Mouse (Mus musculus): ENCODE results near the gene Tomm34.
"Not testable (repeated sequence)": the region's sequence is repeated elsewhere in the genome, so short reads cannot be mapped to it uniquely, and the experiment has no call there.

Tomm34 gene

DNA sequence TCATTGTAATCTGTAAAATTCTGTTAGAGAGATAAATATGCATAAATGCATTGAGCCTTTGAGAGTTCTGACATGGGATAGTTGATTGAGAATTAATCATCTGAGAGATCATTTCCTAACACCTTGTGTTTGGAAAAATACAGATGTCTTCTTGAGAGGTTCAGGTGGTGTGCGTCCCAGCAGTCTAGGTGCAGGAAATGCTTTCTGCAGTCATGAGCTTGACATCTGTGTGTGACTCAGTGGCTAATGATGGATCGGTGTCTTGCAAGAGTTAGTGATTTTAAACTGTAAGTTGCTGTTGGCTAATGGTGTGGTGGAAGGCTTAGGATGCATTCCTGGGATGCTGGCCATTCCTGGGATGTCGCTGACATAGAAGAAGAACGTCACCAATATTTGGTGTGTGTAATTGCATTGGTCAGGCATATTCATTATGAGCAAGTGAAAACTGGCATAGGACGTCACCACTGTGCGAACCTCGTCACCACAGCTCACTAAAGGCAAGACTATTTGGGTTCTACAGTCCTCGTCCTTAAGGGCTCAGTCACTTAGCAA, 6.0 kb upstream of the Tomm34 start:
- peak; percentile 64 for DNase-seq (ENCODE audit: inconsistent ontology term)

DNA sequence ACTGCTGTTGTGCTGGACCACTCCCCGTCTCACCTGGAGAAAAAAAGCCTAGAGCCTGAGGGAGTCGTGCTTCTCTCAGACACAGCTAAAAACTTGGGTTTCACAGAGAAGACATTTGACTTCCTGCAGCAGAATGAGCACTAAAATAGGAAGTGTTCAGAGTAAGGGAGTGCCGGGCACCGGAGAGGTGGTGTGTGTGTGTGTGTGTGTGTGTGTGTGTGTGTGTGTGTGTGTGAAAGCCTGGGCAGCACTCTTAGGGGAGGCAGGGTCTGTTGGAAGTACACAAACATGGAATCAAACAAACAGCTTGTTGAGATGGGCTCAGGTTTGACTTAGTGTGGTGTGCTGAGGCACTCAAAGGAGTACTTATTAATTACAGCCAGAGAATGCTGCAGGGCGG, 4.1 kb upstream of the Tomm34 start:
- DNase-seq (ENCODE audit: inconsistent ontology term): no peak

DNA sequence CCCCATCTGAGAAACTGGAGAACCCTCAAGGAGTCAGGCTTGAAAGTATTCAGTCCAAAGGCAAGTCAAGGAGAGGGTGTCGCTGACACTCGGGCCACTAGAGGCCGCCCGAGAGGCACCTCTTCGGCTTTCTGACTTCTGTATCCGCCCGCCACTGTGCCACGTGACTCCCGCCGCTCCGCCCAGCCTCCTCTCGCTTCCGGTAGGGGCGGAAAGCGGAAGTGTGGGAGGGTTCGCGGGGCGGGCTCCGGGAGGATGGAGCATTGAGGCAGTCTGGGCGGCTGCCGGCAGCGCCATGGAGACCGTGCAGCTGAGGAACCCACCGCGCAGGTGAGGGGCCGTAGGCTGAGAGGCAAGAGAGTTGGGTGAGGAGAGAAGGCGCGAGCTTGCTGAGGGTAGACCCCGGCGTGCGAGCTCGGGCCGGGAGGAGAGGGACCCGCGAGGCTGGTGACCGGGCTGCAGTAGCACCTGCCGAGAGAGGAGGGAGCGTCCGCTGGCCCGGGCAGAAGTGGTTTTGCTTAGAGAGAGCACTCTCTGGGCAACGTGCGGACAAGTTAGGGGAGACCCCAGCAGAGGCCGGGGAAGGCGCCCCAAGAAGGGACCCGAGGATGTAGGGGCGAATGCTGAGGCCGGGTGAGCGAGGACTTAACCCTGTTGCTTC, 3.1 kb upstream of the Tomm34 start:
- DNase-seq (ENCODE audit: inconsistent ontology term): peak; percentile 97

GRCm38 (mm10) chr2:164073120-164073519, 2.2 kb upstream of the Tomm34 start:
- DNase-seq (ENCODE audit: inconsistent ontology term): no peak

DNA sequence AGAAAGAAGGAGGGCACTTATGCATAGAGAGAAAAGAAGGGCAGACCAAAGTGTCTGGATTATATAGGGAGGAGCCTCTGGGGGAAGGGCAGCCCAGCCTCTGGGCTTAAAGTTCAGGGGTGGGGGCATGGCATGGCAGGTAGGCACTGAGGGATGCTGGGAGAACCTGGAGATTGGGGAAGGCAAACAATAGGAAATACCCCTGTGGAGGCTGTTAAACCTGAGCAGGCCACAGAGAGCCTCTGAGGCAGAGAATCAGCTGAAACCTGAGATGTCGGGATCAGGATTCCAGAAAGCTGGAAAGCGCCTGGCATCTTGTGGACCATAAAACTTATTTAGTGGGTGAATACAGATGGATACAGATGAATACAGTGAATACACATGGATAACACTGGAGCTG, 1.1 kb upstream of the Tomm34 start:
- no peak for DNase-seq (ENCODE audit: inconsistent ontology term)

DNA sequence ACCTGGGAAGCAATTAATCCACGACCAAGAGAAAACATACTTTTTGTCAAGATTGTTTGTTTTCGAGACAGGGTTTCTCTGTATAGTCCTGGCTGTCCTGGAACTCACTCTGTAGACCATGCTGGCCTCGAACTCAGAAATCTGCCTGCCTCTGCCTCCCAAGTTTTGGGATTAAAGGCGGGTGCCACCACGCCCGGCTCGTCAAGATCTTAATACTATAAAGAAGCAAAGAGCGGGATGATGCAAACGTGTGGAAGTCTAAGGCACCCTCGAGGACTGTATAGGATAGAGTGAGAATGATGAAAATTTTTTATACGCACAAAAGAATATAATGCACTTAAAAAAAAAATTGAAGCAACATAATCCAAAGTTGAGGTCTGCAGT, 460 bp upstream of the Tomm34 start:
- not testable (repeated sequence) for DNase-seq (ENCODE audit: inconsistent ontology term)

DNA sequence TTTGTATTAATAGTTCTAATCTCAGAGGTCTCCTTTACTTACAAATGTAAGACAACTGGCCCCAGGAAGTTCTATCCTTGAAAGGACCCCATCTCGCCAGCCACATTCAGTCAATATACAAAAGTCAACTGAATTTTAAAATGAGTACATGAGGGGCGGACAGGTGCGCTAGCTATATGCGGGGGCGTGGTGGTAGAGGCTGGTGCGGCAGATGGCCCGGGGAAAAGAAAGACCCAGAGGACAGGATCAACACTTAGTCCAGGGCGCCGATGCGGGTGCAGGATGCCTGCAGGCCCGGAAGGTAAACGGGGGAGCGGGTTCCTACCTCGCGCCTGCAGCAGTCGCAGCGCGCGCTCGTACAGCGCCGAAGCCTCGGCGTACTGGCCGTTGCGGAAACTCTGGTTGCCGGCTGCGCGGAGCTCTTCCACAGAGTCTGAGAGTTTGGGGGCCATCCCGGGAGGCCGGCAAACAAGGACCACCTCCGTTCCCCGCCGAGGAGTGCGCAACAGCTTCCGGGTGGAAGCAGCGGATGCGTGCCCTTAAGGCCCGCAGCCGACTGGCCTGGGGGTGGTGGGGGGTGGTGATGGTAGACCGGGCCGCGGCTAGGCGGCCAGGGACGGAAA, 716 bp downstream of the Tomm34 start, which contains the start of gene Stk4:
Gene Stk4, plus strand, starts transcription at position 181 of the 623 bp plus-strand sequence.
- no peak for DNase-seq (ENCODE audit: inconsistent ontology term)

DNA sequence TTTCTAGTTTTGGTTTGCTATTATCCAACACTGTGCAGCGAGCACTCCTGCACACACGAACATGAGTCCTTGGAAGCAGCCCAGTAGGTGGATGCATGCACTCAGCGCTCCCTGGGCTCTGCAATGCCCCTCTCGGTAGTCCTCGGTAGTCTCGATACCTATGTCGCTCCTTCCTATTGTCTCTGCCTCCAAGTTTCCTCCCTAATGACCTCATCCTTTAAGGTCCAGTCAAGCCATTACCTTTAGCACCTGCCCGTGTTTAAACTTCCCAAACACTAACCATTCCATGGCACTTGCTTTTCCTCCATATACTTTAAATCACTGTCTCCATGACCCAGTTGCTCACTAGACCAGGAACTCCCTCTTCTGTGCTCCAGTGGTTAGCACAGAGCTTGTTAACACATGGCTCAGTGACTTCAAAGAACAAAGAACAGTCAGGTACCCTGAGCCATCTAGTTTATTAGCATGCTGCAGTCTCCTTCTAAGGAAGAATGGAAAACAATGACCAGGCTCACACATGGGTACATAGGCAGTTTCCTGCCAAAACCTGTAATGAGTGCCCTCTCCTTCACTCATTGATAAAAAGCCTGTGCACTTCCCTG, 11.2 kb downstream of the Tomm34 start:
- DNase-seq (ENCODE audit: inconsistent ontology term): no peak

- DNase-seq (ENCODE audit: inconsistent ontology term): no peak
Observed at GRCm38 (mm10) chr2:164054671-164055070, 16.3 kb downstream of the Tomm34 start.

DNA sequence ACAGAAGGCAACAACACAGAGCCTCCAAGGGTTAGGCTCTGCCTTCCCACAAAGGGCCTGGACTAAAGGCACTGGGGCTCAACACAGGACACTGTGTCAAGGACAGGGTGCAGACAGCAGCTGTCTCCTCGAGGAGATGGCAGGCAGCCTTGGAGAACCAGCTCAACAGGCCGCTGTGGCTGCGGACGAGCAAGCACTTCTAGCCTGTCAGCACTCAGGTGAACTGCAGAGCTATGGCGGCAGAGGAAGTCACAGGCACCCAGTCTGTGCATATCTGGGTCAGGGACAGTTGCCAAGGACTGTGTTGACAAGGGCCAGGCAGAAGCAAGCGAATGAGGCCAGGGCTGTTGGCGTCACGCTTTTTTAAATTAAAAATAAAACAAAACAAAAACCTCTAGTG, 17.2 kb downstream of the Tomm34 start:
- DNase-seq (ENCODE audit: inconsistent ontology term): no peak

DNA sequence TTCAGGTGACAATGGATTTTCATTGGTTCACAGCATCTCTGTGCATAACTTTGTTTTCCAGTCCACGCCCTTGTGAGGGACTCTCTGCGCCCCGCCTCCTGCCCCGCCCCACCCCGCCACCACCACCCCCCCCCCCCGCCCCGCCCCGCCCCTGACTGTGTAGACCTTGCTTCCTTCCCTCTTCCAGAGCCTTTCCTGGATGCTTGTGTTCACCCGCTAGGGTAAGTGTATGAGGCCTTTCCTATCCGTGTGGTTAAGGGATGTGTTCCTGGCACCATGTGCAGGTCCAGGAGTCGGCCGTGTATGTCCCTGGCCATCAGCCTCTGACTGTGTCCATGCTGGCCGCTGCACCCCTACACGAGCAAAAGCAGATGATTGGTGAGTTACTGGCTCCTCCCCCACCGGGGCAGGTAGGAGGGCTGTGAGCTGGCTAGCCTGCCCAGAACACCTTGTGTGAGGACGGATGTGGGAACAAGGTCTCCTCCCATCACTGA, 23.7 kb downstream of the Tomm34 start:
- no peak for DNase-seq (ENCODE audit: inconsistent ontology term)

GRCm38 (mm10) chr2:164041523-164041922, 29.4 kb downstream of the Tomm34 start:
- DNase-seq (ENCODE audit: inconsistent ontology term): no peak

DNA sequence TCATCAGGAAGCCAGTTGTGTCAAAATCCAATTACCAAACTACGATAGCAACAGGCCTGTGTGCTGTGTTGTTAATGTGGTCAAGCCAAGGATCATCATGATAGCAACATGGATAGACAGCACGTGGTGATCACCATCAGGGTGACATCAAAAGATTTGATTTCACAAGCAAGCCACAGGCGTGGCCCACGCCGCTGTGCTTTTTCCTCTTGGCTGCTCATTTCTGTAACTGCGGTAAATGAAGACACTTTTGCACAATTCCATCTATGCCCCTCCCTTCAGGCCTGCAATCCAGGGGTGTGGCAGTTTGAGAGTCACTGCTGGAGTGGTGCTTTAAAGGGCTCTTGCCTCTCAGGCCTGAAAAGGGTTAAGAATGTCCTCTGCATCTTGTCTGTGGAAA, 30.0 kb downstream of the Tomm34 start:
- no peak for DNase-seq (ENCODE audit: inconsistent ontology term)

DNA sequence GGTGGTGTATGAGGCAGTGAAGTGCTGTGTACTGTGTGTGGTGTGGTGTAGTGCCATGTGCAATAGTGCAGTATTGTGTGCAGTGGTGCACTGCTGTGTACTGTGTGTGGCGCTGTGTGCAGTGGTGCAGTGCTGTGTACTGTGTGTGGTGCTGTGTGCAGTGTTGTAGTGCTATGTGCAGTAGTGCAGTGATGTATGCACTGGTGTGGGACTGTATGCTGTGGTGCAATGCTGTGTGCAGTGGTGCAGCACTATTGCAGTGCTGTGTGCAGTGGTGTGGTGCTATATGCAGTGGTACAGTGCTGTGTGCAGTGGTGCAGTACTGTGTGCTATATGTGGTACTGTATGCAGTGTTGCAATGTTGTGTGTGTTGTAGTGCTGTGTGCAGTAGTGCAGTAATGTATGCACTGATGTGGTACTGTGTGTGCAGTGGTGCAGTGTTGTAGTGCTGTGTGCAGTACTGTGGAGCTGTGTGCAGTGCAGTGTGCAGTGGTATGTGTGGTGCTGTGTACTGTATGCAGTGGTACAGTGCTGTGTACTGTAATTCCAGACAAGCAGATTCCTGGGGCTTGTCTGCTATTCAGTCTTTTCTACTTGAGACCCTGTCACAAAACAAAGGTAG, 32.5 kb downstream of the Tomm34 start:
- no peak for DNase-seq (ENCODE audit: inconsistent ontology term)

DNA sequence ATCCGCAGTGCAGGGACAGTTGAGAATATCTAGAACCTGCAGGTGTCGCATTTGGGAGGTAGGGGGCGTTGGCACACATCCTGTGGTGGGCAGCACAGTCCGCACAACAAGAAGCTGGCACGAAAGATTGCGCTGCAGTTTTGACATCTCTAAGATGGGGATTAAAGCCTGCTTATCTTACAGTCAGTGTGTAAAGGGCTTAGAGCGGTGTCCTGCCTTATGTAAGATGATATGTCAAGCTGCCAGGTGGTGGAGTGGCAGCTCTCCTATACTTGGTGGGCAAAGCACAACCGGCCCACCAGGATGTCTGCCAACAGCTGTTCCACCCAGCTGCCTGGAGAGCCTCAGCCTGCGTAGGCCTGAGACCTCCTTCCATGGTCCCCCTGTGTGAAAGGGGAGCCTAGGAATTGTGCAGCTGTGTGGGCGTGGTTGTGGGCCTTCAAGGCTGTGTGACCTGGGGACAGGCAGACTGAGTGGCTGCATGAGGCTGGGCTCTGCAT, 34.4 kb downstream of the Tomm34 start:
- no peak for DNase-seq (ENCODE audit: inconsistent ontology term)

GRCm38 (mm10) chr2:164032973-164033372, 38.0 kb downstream of the Tomm34 start:
- DNase-seq (ENCODE audit: inconsistent ontology term): no peak

DNA sequence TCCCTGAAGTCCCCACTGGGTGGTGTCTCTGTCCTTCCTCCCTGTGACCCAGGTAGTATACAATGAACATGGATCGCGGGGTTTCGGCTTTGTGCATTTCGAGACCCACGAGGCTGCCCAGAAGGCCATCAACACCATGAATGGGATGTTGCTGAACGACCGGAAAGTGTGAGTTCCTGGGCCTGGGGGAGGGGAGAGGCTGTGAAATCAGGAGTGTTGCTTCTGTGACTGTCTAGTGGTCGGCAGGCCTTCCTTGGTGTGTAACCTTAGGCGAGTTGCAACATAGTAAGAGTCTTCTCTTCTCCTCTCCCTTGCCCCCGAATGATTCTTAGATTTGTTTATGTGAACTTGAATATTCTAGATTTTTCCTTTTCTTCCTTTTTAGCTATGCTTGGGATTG, 39.8 kb downstream of the Tomm34 start:
- DNase-seq (ENCODE audit: inconsistent ontology term): no peak

- no peak for DNase-seq (ENCODE audit: inconsistent ontology term)
Observed at GRCm38 (mm10) chr2:164025150-164025549, 45.8 kb downstream of the Tomm34 start, which contains the start of gene Pabpc1l. Pabpc1l (plus strand) TSS chr2:164025450.

DNA sequence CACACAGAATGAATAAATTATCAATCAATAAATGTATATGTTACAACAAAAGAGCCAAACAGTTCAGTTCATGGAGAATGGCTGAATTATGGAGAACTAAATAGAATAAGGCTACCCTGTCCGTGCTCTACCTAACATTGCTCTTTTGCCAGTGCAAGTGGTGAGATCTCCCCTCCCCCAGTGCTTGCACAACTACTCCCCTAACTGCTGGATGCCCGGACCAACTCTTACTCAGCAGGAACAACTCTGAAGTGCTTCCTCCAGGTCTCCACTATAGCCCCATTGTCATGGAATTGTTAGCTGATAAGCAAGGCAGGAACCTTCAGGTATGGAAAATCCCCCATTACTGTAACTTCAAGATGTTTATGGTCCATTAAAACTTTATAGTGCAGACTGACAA, 48.9 kb downstream of the Tomm34 start:
- DNase-seq (ENCODE audit: inconsistent ontology term): no peak

DNA sequence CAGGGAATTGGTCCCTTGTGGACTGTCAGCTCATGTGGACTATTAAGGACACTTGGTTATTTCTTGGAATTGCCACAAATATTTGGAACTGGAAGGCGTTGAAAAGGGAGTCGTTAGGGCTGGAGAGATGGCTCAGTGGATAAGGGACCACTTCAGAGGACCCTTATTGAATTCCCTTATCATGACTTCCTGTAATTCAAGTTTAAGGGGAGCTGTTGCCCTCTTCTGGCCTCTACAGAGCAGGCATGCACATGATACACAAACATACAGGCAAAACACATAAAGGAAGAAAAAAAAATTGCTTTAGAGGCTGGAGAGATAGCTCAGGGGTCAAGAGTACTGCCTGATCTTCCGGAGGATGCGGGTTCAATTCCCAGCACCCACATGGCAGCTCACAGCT, 51.0 kb downstream of the Tomm34 start:
- DNase-seq (ENCODE audit: inconsistent ontology term): no peak

GRCm38 (mm10) chr2:164018910-164019309, 52.1 kb downstream of the Tomm34 start:
- no peak for DNase-seq (ENCODE audit: inconsistent ontology term)

- no peak for DNase-seq (ENCODE audit: inconsistent ontology term)
Observed at GRCm38 (mm10) chr2:164015304-164015703, 55.7 kb downstream of the Tomm34 start.
